Mouse (Mus musculus) liver, embryonic 12.5 days (tissue): ENCODE results near the gene Elac2. TPM values are rescaled to one million over a fixed set of nuclear protein-coding genes. Genes with fewer than 3 reads are reported as not detected.

Experiments used
- ATAC-seq: fragments of 200-750 bp; cut with Nextera tagmentation; 2 replicates; pipeline ENCODE4 v1.8.0; 2017; ENCODE audit warnings: moderate number of reproducible peaks, mild to moderate bottlenecking, moderate library complexity
- H3K27ac ChIP-seq: fragments of 300-500 bp; sonication (generic); 2 replicates; pipeline ENCODE4 v1.5.1; 2016; ENCODE audit warnings: mild to moderate bottlenecking
- H3K27me3 ChIP-seq: fragments of 300-500 bp; sonication (generic); replicated peaks from 2 replicates; pipeline ENCODE4 v1.6.1; 2016; ENCODE audit warnings: mild to moderate bottlenecking, moderate library complexity
- H3K36me3 ChIP-seq: fragments of 300-500 bp; sonication (generic); 2 replicates; pipeline ENCODE4 v1.6.1; 2016; ENCODE audit warnings: mild to moderate bottlenecking, moderate library complexity
- H3K4me1 ChIP-seq: fragments of 300-500 bp; sonication (generic); 2 replicates; pipeline ENCODE4 v1.6.1; 2016
- H3K4me2 ChIP-seq: fragments of 300-500 bp; sonication (generic); 2 replicates; pipeline ENCODE4 v1.6.1; 2016; ENCODE audit warnings: mild to moderate bottlenecking, moderate library complexity
- H3K4me3 ChIP-seq: fragments of 300-500 bp; sonication (generic); 2 replicates; pipeline ENCODE4 v1.5.1; 2016; ENCODE audit warnings: mild to moderate bottlenecking, moderate library complexity
- H3K9ac ChIP-seq: fragments of 300-500 bp; sonication (generic); 2 replicates; pipeline ENCODE4 v1.6.1; 2016; ENCODE audit warnings: mild to moderate bottlenecking, moderate library complexity
- H3K9me3 ChIP-seq: fragments of 300-500 bp; sonication (generic); replicated peaks from 2 replicates; pipeline ENCODE4 v1.6.1; 2016; ENCODE audit warnings: mild to moderate bottlenecking, moderate library complexity
- WGBS: fragments of 180-500 bp; shearing (Covaris S2); methylation state at CpG from one replicate; pipeline ENCODE4 v1.1.7; 2016; ENCODE audit not compliant: insufficient replicate concordance; 5-methylcytosine and 5-hydroxymethylcytosine counted together
- polyA plus RNA-seq: library from polyadenylated mRNA; unstranded; fragments of >200 nt; fragmentation: Nextera tagmentation; extraction: Ambion mirVana; gene quantifications from 2 replicates; pipeline ENCODE4 v1.2.1, GENCODE M21; 2016

The Elac2 gene
- polyA plus RNA-seq, 1 experiment from 2014 or later, result 37.9 TPM

DNA sequence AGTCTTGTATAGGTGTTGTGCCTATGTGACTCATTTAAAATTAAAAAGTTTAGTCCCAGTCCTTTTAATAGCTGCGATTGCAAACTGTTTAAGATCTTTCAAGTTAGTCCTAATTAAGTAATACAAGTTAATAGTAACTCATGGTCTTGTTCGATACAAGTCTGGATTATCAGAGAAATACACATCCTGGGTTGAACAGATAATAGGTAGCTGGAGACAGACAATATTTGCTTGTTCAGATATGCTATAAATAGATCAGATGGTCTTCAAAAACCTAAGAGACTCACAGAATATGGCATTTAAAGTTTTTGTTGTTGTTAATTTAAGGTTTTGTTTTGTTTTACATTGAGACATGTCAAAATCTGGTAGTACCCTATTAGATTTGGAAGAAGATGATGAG is 6.4 kb upstream of the Elac2 start:
- no peak overlapping the region for H3K4me3 ChIP-seq
- peaks cover 49% of the 10 kb centered on the region for H3K27me3 ChIP-seq
- H3K36me3 ChIP-seq, result no peaks in the 10 kb centered on the region
- H3K9ac ChIP-seq, result no peak overlapping the region
- 33% methylated on average over 2 of the region's 2 CpGs for WGBS
- no peak overlapping the region for H3K27ac ChIP-seq
- H3K9me3 ChIP-seq, result no peaks in the 10 kb centered on the region
- peaks cover 16% of the 10 kb centered on the region for H3K4me1 ChIP-seq
- H3K4me2 ChIP-seq, result no peak overlapping the region
- no peak; the same call in 1 of the 2 replicates for ATAC-seq

DNA sequence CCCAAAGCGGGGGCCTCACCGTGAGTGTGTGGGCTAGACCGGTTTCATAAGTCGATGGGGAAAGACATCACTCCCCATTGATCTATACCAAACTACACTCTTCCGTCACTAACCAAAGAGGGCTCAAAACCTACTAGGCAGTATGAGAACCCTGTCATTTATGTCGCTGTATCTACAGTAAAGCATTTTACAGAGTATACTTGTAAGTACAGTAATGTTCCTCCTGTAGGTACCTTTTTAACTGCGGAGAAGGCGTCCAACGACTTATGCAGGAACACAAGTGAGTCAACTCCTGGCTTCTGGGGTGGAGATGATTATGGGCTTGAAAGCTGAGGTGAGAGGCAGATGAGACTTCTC is 629 bp downstream of the Elac2 start:
- Histone ChIP-seq H3K4me1 (peaks cover 25% of the 10 kb centered on the region), H3K27ac (peak overlapping the region; percentile 55), H3K4me2 (peak overlapping the region; percentile 92), H3K4me3 (peak overlapping the region; percentile 98), H3K36me3 (peaks cover 36% of the 10 kb centered on the region), H3K9me3 (no peaks in the 10 kb centered on the region), H3K9ac (peak overlapping the region; percentile 88), H3K27me3 (peaks cover 13% of the 10 kb centered on the region)
- ATAC-seq, result no peak
- WGBS, result 5% methylated on average over 9 of the region's 9 CpGs

DNA sequence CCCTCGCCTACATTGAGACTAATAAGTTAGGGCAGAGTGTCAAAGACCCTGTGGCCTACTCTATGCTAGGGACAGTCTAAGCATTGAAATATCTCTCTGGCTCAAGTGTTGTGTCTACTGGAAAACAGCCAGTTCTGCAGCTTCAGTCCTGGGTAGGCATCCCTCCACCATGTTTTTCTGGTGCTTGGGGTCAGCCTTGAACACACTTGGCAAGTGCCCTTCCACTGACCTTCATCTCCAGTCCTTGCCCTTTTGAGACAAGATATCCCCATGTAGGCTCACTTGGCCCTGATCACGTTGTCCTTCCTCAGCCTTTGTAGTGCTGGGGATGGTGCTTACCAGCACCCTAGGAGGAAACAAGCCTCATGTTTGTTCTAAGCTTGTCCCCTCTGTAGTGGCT is 9.7 kb downstream of the Elac2 start:
- 68% methylated on average over 2 of the region's 2 CpGs for WGBS
- no peaks in the 10 kb centered on the region for H3K4me1 ChIP-seq
- ATAC-seq, result no peak

DNA sequence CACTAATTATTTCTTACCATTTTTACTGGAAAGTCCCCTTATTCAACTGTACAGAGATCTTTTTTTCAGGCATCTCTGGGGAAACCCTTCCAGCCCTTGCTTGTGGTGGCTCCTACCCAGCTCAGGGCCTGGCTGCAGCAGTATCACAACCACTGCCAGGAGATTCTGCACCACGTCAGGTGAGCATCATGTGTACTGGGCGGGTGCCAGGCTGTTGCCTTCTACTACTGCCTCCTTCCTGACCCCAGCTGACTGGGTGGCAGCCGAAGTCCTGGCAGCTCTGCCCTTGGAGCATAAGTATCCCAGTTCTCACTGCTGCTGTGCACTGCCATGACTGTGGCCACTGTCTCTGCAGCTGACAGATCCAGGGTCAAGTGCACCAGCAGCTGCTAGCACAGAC is 19.6 kb downstream of the Elac2 start:
- Histone ChIP-seq H3K4me3 (no peak overlapping the region), H3K9ac (no peak overlapping the region), H3K27ac (no peak overlapping the region), H3K27me3 (no peaks in the 10 kb centered on the region), H3K36me3 (peaks cover 93% of the 10 kb centered on the region), H3K4me2 (no peak overlapping the region), H3K9me3 (no peaks in the 10 kb centered on the region), H3K4me1 (no peaks in the 10 kb centered on the region)
- ATAC-seq, result no peak
- 66% methylated on average over 3 of the region's 3 CpGs for WGBS

More for the DNA sequence above, 9.7 kb downstream of the Elac2 start:
- H3K27me3 ChIP-seq, result no peaks in the 10 kb centered on the region
- H3K4me2 ChIP-seq, result no peak overlapping the region
- H3K9me3 ChIP-seq, result no peaks in the 10 kb centered on the region
- no peak overlapping the region for H3K27ac ChIP-seq
- no peak overlapping the region for H3K9ac ChIP-seq
- no peak overlapping the region for H3K4me3 ChIP-seq
- peaks cover 96% of the 10 kb centered on the region for H3K36me3 ChIP-seq

DNA sequence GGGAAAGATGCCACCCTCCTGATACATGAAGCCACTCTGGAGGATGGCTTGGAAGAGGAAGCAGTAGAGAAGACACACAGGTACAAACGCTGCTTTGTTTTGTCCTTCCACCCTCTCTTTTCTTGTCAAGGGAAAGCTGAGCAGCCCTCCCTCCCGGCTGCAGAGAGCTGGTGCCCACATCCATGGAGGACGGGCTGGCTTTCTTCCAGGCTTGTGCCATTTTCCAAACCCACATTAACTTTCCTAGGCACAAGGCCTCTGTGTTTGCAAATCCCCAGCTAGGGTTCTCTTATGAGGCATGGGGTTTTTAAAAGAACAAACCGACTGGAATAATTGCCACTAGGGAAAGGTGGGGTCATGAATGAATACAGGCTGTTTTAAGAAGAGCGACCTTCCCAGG is 20.8 kb downstream of the Elac2 start:
- Histone ChIP-seq H3K4me2 (no peak overlapping the region), H3K4me1 (no peaks in the 10 kb centered on the region), H3K9me3 (no peaks in the 10 kb centered on the region), H3K4me3 (no peak overlapping the region), H3K36me3 (peaks cover 87% of the 10 kb centered on the region), H3K27ac (no peak overlapping the region), H3K9ac (no peak overlapping the region), H3K27me3 (no peaks in the 10 kb centered on the region)
- no peak for ATAC-seq
- 78% methylated on average over 5 of the region's 5 CpGs for WGBS

DNA sequence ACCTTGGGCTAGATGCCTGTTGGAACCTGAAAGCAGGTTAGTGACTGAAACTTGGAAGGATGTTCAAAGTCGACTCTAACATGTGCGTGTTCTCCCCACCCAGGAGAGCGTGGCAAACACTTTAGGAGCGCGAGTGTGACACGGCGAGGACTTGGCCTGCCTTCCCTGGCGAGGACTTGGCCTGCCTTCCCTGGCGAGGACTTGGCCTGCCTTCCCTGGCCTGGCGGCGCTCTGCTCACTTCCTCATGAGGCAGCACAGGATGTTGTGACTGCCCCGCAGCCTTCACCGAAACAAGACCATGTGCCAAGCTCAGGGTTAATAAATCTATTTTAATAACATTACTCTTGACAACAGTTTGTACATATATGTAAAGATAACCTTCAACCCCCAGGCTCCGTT is 22.9 kb downstream of the Elac2 start:
- Histone ChIP-seq H3K9ac (no peak overlapping the region), H3K4me3 (no peak overlapping the region), H3K36me3 (peaks cover 74% of the 10 kb centered on the region), H3K9me3 (no peaks in the 10 kb centered on the region), H3K27ac (no peak overlapping the region), H3K27me3 (no peaks in the 10 kb centered on the region), H3K4me2 (no peak overlapping the region), H3K4me1 (no peaks in the 10 kb centered on the region)
- WGBS, result 80% methylated on average over 14 of the region's 14 CpGs
- no peak for ATAC-seq

DNA sequence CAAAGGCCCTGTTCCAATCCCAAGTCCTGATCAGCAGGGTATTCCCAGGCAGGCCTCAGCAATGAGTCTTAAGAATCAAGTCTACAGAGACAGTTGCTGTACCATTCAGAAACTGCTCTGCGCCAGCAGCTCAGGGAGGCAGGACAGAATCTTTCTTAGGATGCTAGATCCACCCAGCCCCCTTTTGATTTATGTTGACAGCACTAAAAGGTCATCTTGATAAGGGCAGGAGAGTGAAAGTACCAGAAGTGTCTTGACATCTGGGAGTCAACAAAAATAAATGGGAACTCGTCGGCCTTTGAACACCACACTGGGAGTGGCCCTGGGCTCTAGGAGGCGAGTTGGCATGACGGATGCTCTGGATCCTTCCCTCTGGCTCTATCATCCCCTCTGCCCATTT is 24.8 kb downstream of the Elac2 start:
- no peak overlapping the region for H3K4me3 ChIP-seq
- H3K36me3 ChIP-seq, result peaks cover 55% of the 10 kb centered on the region
- H3K4me1 ChIP-seq, result no peaks in the 10 kb centered on the region
- H3K27me3 ChIP-seq, result no peaks in the 10 kb centered on the region
- no peak for ATAC-seq
- H3K9me3 ChIP-seq, result no peaks in the 10 kb centered on the region
- no peak overlapping the region for H3K27ac ChIP-seq
- H3K4me2 ChIP-seq, result no peak overlapping the region
- H3K9ac ChIP-seq, result no peak overlapping the region
- 78% methylated on average over 5 of the region's 5 CpGs for WGBS

DNA sequence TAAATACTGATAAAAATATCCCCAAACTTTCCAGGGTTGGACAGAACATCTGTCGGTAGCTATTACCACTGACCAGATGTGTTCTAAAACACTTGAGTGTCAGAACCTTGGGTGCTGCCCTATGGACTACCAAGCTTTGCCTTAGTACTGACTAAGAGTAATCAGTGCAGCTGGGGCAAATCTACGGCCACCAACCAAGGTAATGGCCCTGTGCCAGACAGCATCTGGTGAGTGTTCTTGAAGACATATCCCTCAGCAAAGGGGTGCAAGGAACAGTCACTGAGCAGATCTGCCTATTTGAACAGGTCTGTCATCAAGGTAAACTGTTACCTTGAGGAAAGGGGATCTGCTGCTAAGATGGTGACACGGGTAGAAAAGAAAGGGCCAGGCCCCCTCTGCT is 26.0 kb downstream of the Elac2 start:
- H3K9ac ChIP-seq, result no peak overlapping the region
- ATAC-seq, result no peak
- no peak overlapping the region for H3K4me3 ChIP-seq
- WGBS, result 72% methylated on average over 3 of the region's 3 CpGs
- H3K27ac ChIP-seq, result no peak overlapping the region
- H3K9me3 ChIP-seq, result no peaks in the 10 kb centered on the region
- no peak overlapping the region for H3K4me2 ChIP-seq
- H3K4me1 ChIP-seq, result no peaks in the 10 kb centered on the region
- peaks cover 43% of the 10 kb centered on the region for H3K36me3 ChIP-seq
- no peaks in the 10 kb centered on the region for H3K27me3 ChIP-seq

DNA sequence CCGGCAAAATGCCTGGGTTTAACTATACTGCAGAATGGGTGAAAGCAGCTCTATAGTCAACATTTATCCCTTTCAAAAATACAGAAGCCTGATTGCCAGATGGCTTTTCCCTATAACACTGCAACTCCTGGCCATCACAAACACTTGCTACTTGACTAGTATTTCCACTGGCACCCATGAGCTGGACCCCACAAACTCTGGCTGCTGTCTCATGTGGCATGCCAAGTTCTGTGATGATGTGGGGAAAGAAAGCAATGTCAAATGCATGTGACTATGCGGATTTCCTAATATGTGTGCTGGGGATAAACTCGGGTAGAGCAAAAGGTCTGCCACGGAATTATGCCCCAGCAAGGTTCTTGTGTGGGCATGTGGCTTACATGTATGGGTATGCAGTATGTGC is 27.2 kb downstream of the Elac2 start:
- H3K27me3 ChIP-seq, result no peaks in the 10 kb centered on the region
- no peak overlapping the region for H3K4me3 ChIP-seq
- no peaks in the 10 kb centered on the region for H3K9me3 ChIP-seq
- peaks cover 31% of the 10 kb centered on the region for H3K36me3 ChIP-seq
- no peak overlapping the region for H3K4me2 ChIP-seq
- H3K9ac ChIP-seq, result no peak overlapping the region
- H3K4me1 ChIP-seq, result no peaks in the 10 kb centered on the region
- WGBS, result 76% methylated on average over 4 of the region's 4 CpGs
- H3K27ac ChIP-seq, result no peak overlapping the region
- ATAC-seq, result no peak

DNA sequence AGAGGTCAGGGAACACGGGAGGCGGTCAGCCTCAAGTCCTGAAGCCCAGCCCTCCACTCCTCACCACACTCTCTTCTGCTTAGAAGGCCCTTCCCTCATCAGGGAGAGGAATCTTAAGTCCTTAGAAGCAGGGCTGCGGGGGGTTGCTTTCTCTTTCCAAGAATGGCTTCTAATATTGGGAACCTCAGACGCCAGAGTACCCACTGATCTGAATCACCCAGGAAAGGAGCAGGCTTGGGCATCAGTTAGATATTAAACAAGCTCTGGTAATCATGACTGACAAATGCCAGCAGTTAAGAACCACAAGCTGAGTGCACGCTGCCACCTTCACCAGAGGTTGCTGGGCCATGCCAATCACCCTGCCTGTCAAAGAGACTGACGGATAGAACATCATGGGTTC is 35.1 kb downstream of the Elac2 start:
- no peak overlapping the region for H3K4me2 ChIP-seq
- H3K36me3 ChIP-seq, result no peaks in the 10 kb centered on the region
- no peak for ATAC-seq
- no peak overlapping the region for H3K4me3 ChIP-seq
- H3K4me1 ChIP-seq, result no peaks in the 10 kb centered on the region
- no peak overlapping the region for H3K9ac ChIP-seq
- H3K9me3 ChIP-seq, result no peaks in the 10 kb centered on the region
- H3K27me3 ChIP-seq, result no peaks in the 10 kb centered on the region
- H3K27ac ChIP-seq, result no peak overlapping the region
- WGBS, result 59% methylated on average over 6 of the region's 6 CpGs

DNA sequence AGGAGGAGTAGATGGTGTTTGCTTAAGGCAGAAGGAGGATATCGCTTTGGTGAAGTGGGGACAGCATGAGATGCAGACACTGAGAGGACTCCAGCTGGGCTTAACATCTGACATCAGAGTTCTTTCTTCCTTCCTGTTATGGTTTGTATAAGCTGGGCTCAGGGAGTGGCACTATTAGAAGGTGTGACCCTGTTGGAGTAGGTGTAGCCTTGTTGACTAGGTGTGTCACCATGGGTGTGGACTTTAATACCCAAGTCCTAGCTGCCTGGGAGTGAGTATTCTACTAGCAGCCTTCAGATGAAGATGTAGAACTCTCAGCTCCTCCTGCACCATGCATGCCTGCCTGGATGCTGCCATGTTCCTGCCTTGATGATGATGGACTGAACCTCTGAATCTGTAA is 37.9 kb downstream of the Elac2 start:
- no peak; the same call in 1 of the 2 replicates for ATAC-seq
- Histone ChIP-seq H3K9me3 (no peaks in the 10 kb centered on the region), H3K4me1 (no peaks in the 10 kb centered on the region), H3K36me3 (no peaks in the 10 kb centered on the region), H3K27me3 (no peaks in the 10 kb centered on the region), H3K9ac (no peak overlapping the region), H3K4me2 (no peak overlapping the region), H3K4me3 (no peak overlapping the region), H3K27ac (no peak overlapping the region)
- 66% methylated on average over 1 of the region's 1 CpGs for WGBS

DNA sequence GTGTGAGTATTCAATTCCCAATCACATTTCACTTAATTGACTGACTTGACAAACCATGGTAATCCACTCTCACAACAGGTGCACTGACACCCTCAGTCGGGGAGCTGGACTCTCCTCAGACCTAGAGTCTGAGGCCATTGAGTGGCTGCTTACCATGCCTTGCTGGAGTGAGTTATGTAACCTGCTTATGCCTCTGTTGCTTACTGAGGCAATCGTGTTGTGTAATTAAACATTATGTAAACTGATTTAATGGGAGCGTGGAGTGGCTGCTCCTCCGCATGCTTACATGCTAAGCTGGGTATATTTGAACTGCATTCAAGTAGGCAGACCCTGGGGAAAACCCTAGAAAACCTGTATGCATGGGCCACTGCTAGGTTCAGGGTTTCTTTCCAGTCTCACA is 41.9 kb downstream of the Elac2 start:
- Histone ChIP-seq H3K4me2 (no peak overlapping the region), H3K9me3 (no peaks in the 10 kb centered on the region), H3K4me3 (no peak overlapping the region), H3K36me3 (no peaks in the 10 kb centered on the region), H3K27ac (no peak overlapping the region), H3K4me1 (no peaks in the 10 kb centered on the region), H3K27me3 (no peaks in the 10 kb centered on the region), H3K9ac (no peak overlapping the region)
- ATAC-seq, result no peak
- 76% methylated on average over 4 of the region's 4 CpGs for WGBS

DNA sequence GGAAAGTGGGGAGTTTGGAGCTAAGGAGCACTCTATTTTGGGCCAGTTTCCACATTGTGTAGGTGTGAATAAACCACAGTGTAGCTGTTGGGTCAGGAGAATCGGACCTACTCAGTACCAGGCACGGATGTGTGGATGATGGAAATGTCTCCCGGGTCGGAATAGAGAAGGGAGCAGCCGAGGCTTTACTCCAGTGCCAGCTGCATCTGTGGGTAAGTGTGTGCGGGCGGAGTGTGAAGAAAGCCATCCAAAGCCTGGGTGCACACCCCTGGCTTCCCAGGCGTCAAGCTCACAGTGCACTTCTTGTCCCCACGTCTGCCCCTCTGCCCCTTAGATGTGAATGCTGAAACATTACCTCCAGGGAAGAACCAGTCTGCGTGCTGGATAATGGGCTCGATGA is 43.9 kb downstream of the Elac2 start:
- Histone ChIP-seq H3K4me2 (no peak overlapping the region), H3K4me3 (no peak overlapping the region), H3K36me3 (no peaks in the 10 kb centered on the region), H3K27me3 (no peaks in the 10 kb centered on the region), H3K9ac (no peak overlapping the region), H3K4me1 (no peaks in the 10 kb centered on the region), H3K9me3 (no peaks in the 10 kb centered on the region), H3K27ac (no peak overlapping the region)
- WGBS, result 73% methylated on average over 11 of the region's 11 CpGs
- no peak for ATAC-seq
